Mouse (Mus musculus) megakaryocyte, embryonic 14.5 days (primary cell): Measurements from ENCODE around the gene Gli3.

Experiments used
- FLI1 ChIP-seq: IDR thresholded peaks from 2 replicates; pipeline ENCODE4 v1.6.1; 2012; ENCODE audit warnings: low read length, inconsistent platforms, mixed read lengths
- GATA1 ChIP-seq: IDR thresholded peaks from 3 replicates; pipeline ENCODE4 v1.6.1; 2012; ENCODE audit warnings: mixed read lengths, low read length, inconsistent platforms, borderline replicate concordance

DNA sequence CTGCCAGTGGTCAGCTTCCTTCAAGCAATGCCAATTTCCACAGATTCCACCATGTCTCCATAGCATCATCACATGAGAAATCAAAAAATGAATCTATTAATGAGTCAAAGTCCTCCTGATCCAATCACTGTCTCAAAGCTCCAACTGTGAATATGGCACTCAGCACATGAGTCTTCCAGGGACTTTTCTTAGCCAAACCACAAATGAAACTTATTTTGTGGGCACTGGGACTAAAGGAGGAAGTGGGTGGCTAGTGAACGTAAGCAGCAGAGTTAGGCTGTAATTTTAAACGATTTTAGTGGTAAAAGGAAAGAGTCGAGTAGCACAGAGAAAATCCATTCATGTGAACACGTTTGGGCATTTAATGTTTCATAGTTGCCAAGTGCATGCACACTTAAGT is 21.0 kb upstream of the Gli3 start:
- TF ChIP-seq GATA1 (no peak), FLI1 (no peak)
